ENCODE assay signal across 18 mouse cellular contexts in the genomic region with DNA sequence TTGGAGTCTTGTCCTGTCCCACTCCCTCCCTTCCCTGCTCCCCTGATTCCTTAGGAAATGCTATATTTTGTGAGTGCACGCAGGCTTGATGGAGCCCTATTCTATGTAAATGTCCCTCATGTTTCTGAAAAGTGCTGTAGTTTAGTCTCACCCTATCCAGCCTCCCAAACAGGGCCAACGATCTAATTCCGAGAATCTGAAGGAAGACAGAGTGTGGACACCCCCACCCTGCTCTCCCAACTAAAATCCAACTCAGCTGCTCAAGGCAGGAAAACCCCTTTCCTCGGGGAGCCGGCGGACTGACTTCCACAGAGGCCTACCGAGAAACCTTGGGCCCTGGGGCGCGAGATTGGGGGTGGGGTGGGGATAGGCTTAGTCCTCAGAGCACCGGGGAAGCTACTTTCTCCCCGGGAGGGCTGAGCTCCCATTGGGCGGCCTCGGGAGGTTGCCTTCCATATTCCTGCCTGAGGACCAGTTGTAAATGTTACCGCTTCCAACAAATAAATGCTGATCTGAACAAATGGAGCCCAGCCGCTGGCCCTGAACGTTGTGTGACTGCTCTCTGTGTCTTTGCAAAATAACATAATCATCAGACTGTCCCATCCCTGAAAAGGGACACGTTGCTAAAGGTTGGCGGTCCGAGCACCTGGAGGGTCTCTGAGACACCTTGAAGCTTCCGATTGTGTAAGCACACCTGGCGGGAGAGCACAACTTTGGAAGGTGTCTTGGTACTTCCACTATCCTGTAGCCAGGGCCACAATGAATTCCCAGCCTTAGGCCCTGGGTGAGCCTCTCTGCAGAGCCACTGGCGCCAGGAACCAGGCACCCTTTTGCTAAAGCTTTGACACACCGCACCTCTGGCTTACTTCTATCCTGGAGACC. TPM values are rescaled to one million over a fixed set of nuclear protein-coding genes. Genes with fewer than 3 reads are reported as not detected.
DNase-seq lines count a peak whose midpoint lies in the region; ATAC-seq lines count a peak whose summit lies in the region.
"Had no signal": no experiment of that assay in that cellular context is flagged by ENCODE, and none has a peak within 500 bp of the region (broad histone marks: within the 10 kb centered on the region; RNA-seq: fewer than 3 reads in every experiment).

No protein-coding gene starts in this region.

- peaks cover 99% of the 10 kb centered on the region for H3K27me3 ChIP-seq in midbrain, embryonic 11.5 days (ENCODE audit: control insufficient read depth, insufficient read depth, low read length)
- peaks cover 65% of the 10 kb centered on the region for H3K27me3 ChIP-seq in midbrain, embryonic 16.5 days (ENCODE audit: control insufficient read depth, insufficient read depth, low read depth, low read length)
- H3K27me3 ChIP-seq in limb, embryonic 12.5 days = peaks cover 67% of the 10 kb centered on the region
- H3K27me3 ChIP-seq in hindbrain, embryonic 14.5 days (ENCODE audit: control insufficient read depth, insufficient read depth, low read length) = peaks cover 89% of the 10 kb centered on the region

- DNase-seq in embryo, embryonic 10 days (ENCODE audit: low spot score) = peak; percentile 33
- no peak for DNase-seq in embryo, embryonic 9.5 days (ENCODE audit: extremely low spot score)
- peak; percentile 95 for DNase-seq in midbrain, embryonic 11.5 days (ENCODE audit: low spot score, missing footprints)
- DNase-seq in testis, postnatal 10 days (ENCODE audit: low spot score) = peak; percentile 65
- DNase-seq in hindbrain, embryonic 14.5 days (ENCODE audit: low spot score) = no peak
- no peak for DNase-seq in thymus, postnatal 0 days (ENCODE audit: low spot score)
- DNase-seq: adrenal gland, adult 8-10 months; cerebellum, adult 9-10 months; layer of hippocampus, postnatal 36 days; liver, embryonic 13.5 days had no signal

- H3K4me2 ChIP-seq in midbrain, embryonic 11.5 days = no peak overlapping the region
- H3K4me2 ChIP-seq in midbrain, embryonic 16.5 days (ENCODE audit: low read length) = no peak overlapping the region
- peak overlapping the region; percentile 92 for H3K4me2 ChIP-seq in limb, embryonic 12.5 days
- H3K4me2 ChIP-seq in hindbrain, embryonic 14.5 days (replicated peaks) = no peak overlapping the region
- H3K4me2 ChIP-seq: liver, embryonic 13.5 days; stomach, embryonic 15.5 days had no signal

- no peaks in the 10 kb centered on the region for H3K36me3 ChIP-seq in midbrain, embryonic 11.5 days (ENCODE audit: control insufficient read depth, insufficient read depth, low read length)
- H3K36me3 ChIP-seq in midbrain, embryonic 16.5 days (ENCODE audit: control insufficient read depth, insufficient read depth, low read length) = no peaks in the 10 kb centered on the region
- H3K36me3 ChIP-seq in limb, embryonic 12.5 days = peaks cover 10% of the 10 kb centered on the region
- no peaks in the 10 kb centered on the region for H3K36me3 ChIP-seq in hindbrain, embryonic 14.5 days (replicated peaks; ENCODE audit: control insufficient read depth, insufficient read depth)
- H3K36me3 ChIP-seq: liver, embryonic 13.5 days; stomach, embryonic 15.5 days had no signal

- no peak for ATAC-seq in midbrain, embryonic 11.5 days (ENCODE audit: low FRiP score)
- no peak for ATAC-seq in midbrain, embryonic 16.5 days
- no peak for ATAC-seq in limb, embryonic 12.5 days (ENCODE audit: insufficient number of reproducible peaks, insufficient read depth, low FRiP score, low TSS enrichment, low read depth)
- no peak for ATAC-seq in hindbrain, embryonic 14.5 days (ENCODE audit: low FRiP score)
- ATAC-seq: lung, postnatal 0 days; Patski had no signal

- H3K9me3 ChIP-seq in midbrain, embryonic 11.5 days (ENCODE audit: control insufficient read depth, low read length) = no peaks in the 10 kb centered on the region
- no peaks in the 10 kb centered on the region for H3K9me3 ChIP-seq in midbrain, embryonic 16.5 days (replicated peaks; ENCODE audit: control insufficient read depth, low read length, poor library complexity, severe bottlenecking)
- H3K9me3 ChIP-seq in limb, embryonic 12.5 days = no peaks in the 10 kb centered on the region
- no peaks in the 10 kb centered on the region for H3K9me3 ChIP-seq in hindbrain, embryonic 14.5 days (ENCODE audit: control insufficient read depth, low read length)
- H3K9me3 ChIP-seq: liver, embryonic 13.5 days; megakaryocyte, embryonic 14.5 days; stomach, embryonic 15.5 days had no signal

- no peak overlapping the region for H3K9ac ChIP-seq in midbrain, embryonic 11.5 days (ENCODE audit: low read length)
- H3K9ac ChIP-seq in midbrain, embryonic 16.5 days (ENCODE audit: low read depth, low read length) = no peak overlapping the region
- H3K9ac ChIP-seq in limb, embryonic 12.5 days (replicated peaks) = peak overlapping the region; percentile 93
- H3K9ac ChIP-seq in hindbrain, embryonic 14.5 days = no peak overlapping the region
- H3K9ac ChIP-seq: liver, embryonic 13.5 days; stomach, embryonic 15.5 days had no signal

- H3K4me1 ChIP-seq in midbrain, embryonic 11.5 days (ENCODE audit: control insufficient read depth, insufficient read depth, low read length) = peaks cover 9% of the 10 kb centered on the region
- H3K4me1 ChIP-seq in midbrain, embryonic 16.5 days (ENCODE audit: control insufficient read depth, insufficient read depth, low read length) = peaks cover 4% of the 10 kb centered on the region
- peaks cover 64% of the 10 kb centered on the region for H3K4me1 ChIP-seq in limb, embryonic 12.5 days (replicated peaks)
- 0 out of 2 replicates have a peak, but pooled peaks cover 5% of the 10 kb centered on the region for H3K4me1 ChIP-seq in hindbrain, embryonic 14.5 days (replicated peaks; ENCODE audit: control insufficient read depth, insufficient read depth, low read length)

- no peak overlapping the region for H3K27ac ChIP-seq in midbrain, embryonic 11.5 days (ENCODE audit: low read depth, low read length)
- no peak overlapping the region for H3K27ac ChIP-seq in midbrain, embryonic 16.5 days (ENCODE audit: low read length)
- H3K27ac ChIP-seq in limb, embryonic 12.5 days = peak overlapping the region; percentile 97
- H3K27ac ChIP-seq in hindbrain, embryonic 14.5 days = no peak overlapping the region
- H3K27ac ChIP-seq: liver, embryonic 13.5 days; stomach, embryonic 15.5 days had no signal

- no peak overlapping the region for H3K4me3 ChIP-seq in midbrain, embryonic 11.5 days (ENCODE audit: low read depth, low read length)
- H3K4me3 ChIP-seq in midbrain, embryonic 16.5 days (ENCODE audit: low read depth, low read length) = no peak overlapping the region
- H3K4me3 ChIP-seq in limb, embryonic 12.5 days (replicated peaks) = peak overlapping the region; percentile 66
- H3K4me3 ChIP-seq in hindbrain, embryonic 14.5 days (replicated peaks; ENCODE audit: low read length) = no peak overlapping the region
- H3K4me3 ChIP-seq: liver, embryonic 13.5 days; megakaryocyte, embryonic 14.5 days; stomach, embryonic 15.5 days had no signal

- 2% methylated on average over 23 of the region's 23 CpGs for WGBS in midbrain, embryonic 11.5 days
- 2% methylated on average over 23 of the region's 23 CpGs for WGBS in midbrain, embryonic 16.5 days
- 5% methylated on average over 23 of the region's 23 CpGs for WGBS in limb, embryonic 12.5 days
- 2% methylated on average over 23 of the region's 23 CpGs for WGBS in hindbrain, embryonic 14.5 days

RNA-seq across cellular contexts. Expression of gene Hoxd9, which starts 2.4 kb away (rescaled TPM):
- polyA plus RNA-seq in midbrain, embryonic 11.5 days (2014; fragmentation: Nextera tagmentation; extraction: Ambion mirVana) = not detected in 2 replicates
- not detected in 2 replicates for polyA plus RNA-seq in midbrain, embryonic 16.5 days (2015; fragmentation: Nextera tagmentation; extraction: Ambion mirVana)
- polyA plus RNA-seq in limb, embryonic 12.5 days (2016; fragmentation: Nextera tagmentation; extraction: Ambion mirVana) = 17.8 and 19.2 TPM in 2 replicates
- 0.09 TPM in 1 of 2 replicates, not detected in the other for polyA plus RNA-seq in hindbrain, embryonic 14.5 days (2014; fragmentation: Nextera tagmentation; extraction: Ambion mirVana)
- polyA plus RNA-seq in thymus, postnatal 0 days (2015; fragmentation: Nextera tagmentation; extraction: Ambion mirVana) = 0.28 and 0.52 TPM in 2 replicates
- polyA plus RNA-seq: liver, embryonic 13.5 days had no signal

RNA-seq across cellular contexts. Expression of gene Hoxd8, which starts 4.5 kb away (rescaled TPM):
- 0.11 TPM in 1 of 2 replicates, not detected in the other for polyA plus RNA-seq in midbrain, embryonic 11.5 days (2014; fragmentation: Nextera tagmentation; extraction: Ambion mirVana)
- polyA plus RNA-seq in midbrain, embryonic 16.5 days (2015; fragmentation: Nextera tagmentation; extraction: Ambion mirVana) = not detected in 2 replicates
- 7.5 and 7.8 TPM in 2 replicates for polyA plus RNA-seq in limb, embryonic 12.5 days (2016; fragmentation: Nextera tagmentation; extraction: Ambion mirVana)
- 2.1 and 3.3 TPM in 2 replicates for polyA plus RNA-seq in hindbrain, embryonic 14.5 days (2014; fragmentation: Nextera tagmentation; extraction: Ambion mirVana)
- polyA plus RNA-seq in thymus, postnatal 0 days (2015; fragmentation: Nextera tagmentation; extraction: Ambion mirVana) = 0.72 and 0.73 TPM in 2 replicates

RNA-seq across cellular contexts. Expression of gene Hoxd10, which starts 8.2 kb away (rescaled TPM):
- polyA plus RNA-seq in midbrain, embryonic 11.5 days (2014; fragmentation: Nextera tagmentation; extraction: Ambion mirVana) = not detected in 2 replicates
- polyA plus RNA-seq in midbrain, embryonic 16.5 days (2015; fragmentation: Nextera tagmentation; extraction: Ambion mirVana) = not detected in 2 replicates
- 39.5 and 42.0 TPM in 2 replicates for polyA plus RNA-seq in limb, embryonic 12.5 days (2016; fragmentation: Nextera tagmentation; extraction: Ambion mirVana)
- not detected in 2 replicates for polyA plus RNA-seq in hindbrain, embryonic 14.5 days (2014; fragmentation: Nextera tagmentation; extraction: Ambion mirVana)
- 0.14 TPM in 1 of 2 replicates, not detected in the other for polyA plus RNA-seq in thymus, postnatal 0 days (2015; fragmentation: Nextera tagmentation; extraction: Ambion mirVana)
- polyA plus RNA-seq: heart, postnatal 0 days; liver, embryonic 13.5 days; small intestine, adult 2 months had no signal

RNA-seq across cellular contexts. Expression of gene Hoxd3, which starts 11.8 kb away (rescaled TPM):
- polyA plus RNA-seq in midbrain, embryonic 11.5 days (2014; fragmentation: Nextera tagmentation; extraction: Ambion mirVana) = 0.07 and 0.14 TPM in 2 replicates
- polyA plus RNA-seq in midbrain, embryonic 16.5 days (2015; fragmentation: Nextera tagmentation; extraction: Ambion mirVana) = 0.17 TPM in 1 of 2 replicates, not detected in the other
- polyA plus RNA-seq in limb, embryonic 12.5 days (2016; fragmentation: Nextera tagmentation; extraction: Ambion mirVana) = 1.4 and 1.5 TPM in 2 replicates
- polyA plus RNA-seq in hindbrain, embryonic 14.5 days (2014; fragmentation: Nextera tagmentation; extraction: Ambion mirVana) = 44.9 and 55.1 TPM in 2 replicates
- 0.10 and 0.37 TPM in 2 replicates for polyA plus RNA-seq in thymus, postnatal 0 days (2015; fragmentation: Nextera tagmentation; extraction: Ambion mirVana)
- polyA plus RNA-seq: lung, postnatal 0 days had no signal

RNA-seq across cellular contexts. Expression of gene Hoxd4, which starts 11.8 kb away (rescaled TPM):
- not detected in 2 replicates for polyA plus RNA-seq in midbrain, embryonic 11.5 days (2014; fragmentation: Nextera tagmentation; extraction: Ambion mirVana)
- not detected in 2 replicates for polyA plus RNA-seq in midbrain, embryonic 16.5 days (2015; fragmentation: Nextera tagmentation; extraction: Ambion mirVana)
- polyA plus RNA-seq in limb, embryonic 12.5 days (2016; fragmentation: Nextera tagmentation; extraction: Ambion mirVana) = 0.55 and 0.78 TPM in 2 replicates
- polyA plus RNA-seq in hindbrain, embryonic 14.5 days (2014; fragmentation: Nextera tagmentation; extraction: Ambion mirVana) = 3.1 and 4.3 TPM in 2 replicates
- polyA plus RNA-seq in thymus, postnatal 0 days (2015; fragmentation: Nextera tagmentation; extraction: Ambion mirVana) = 0.17 TPM in 1 of 2 replicates, not detected in the other
- polyA plus RNA-seq: liver, embryonic 13.5 days; lung, postnatal 0 days had no signal

Comparison
In these comparisons a context has a peak if more than half of its experiments do, and no peak if none do; other contexts are left out.
1. DNase-seq: peak in embryo, embryonic 10 days (single experiment), midbrain, embryonic 11.5 days (single experiment) and testis, postnatal 10 days (single experiment); none in embryo, embryonic 9.5 days (single experiment), hindbrain, embryonic 14.5 days (single experiment) and thymus, postnatal 0 days (single experiment).
2. RNA of gene Hoxd9, which starts 2.4 kb away (polyA plus RNA-seq): 17.8 to 19.2 TPM in limb, embryonic 12.5 days; 0.28 to 0.52 TPM in thymus, postnatal 0 days, 0.09 TPM in hindbrain, embryonic 14.5 days, not detected in midbrain, embryonic 11.5 days and not detected in midbrain, embryonic 16.5 days; every median in the first group is over 10 times any median in the second.
3. RNA of gene Hoxd10, which starts 8.2 kb away (polyA plus RNA-seq): 39.5 to 42.0 TPM in limb, embryonic 12.5 days; 0.14 TPM in thymus, postnatal 0 days, not detected in midbrain, embryonic 11.5 days, not detected in midbrain, embryonic 16.5 days and not detected in hindbrain, embryonic 14.5 days; every median in the first group is over 10 times any median in the second.